Mouse (Mus musculus): ENCODE results near the gene Rims1.

The Rims1 gene

GRCm38 (mm10) chr1:22254278-22254677 lies 551.5 kb downstream of the Rims1 start:
- no peak for DNase-seq (ENCODE audit: low read depth, low spot score)

- no peak for DNase-seq (ENCODE audit: low read depth, low spot score)
Measured at GRCm38 (mm10) chr1:22252873-22253272, 552.9 kb downstream of the Rims1 start.

GRCm38 (mm10) chr1:22248898-22249386 lies 556.9 kb downstream of the Rims1 start:
- no peak for DNase-seq (ENCODE audit: low read depth, low spot score)

GRCm38 (mm10) chr1:22245748-22246147 lies 560.0 kb downstream of the Rims1 start:
- DNase-seq (ENCODE audit: low read depth, low spot score): no peak
